Mouse (Mus musculus) erythroid progenitor cell, adult 5-6 weeks (primary cell): ENCODE results near the gene Stx16. TPM values are rescaled to one million over a fixed set of nuclear protein-coding genes. Genes with fewer than 3 reads are reported as not detected.
A peak's percentile ranks its signal among the peaks of the same experiment; 100 is the strongest.

Experiments
- ATAC-seq: replicated peaks from 2 replicates; pipeline ENCODE4 v1.8.0; 2016; ENCODE audit warnings: moderate number of reproducible peaks, mild to moderate bottlenecking, moderate TSS enrichment, inconsistent platforms; ENCODE audit not compliant: poor library complexity, low FRiP score, severe bottlenecking
- total RNA-seq, 2 experiments: library from RNA; stranded (forward) in 1 of 2; stranded (reverse) in 1 of 2; fragments of 150-400 nt in 1 of 2; fragments of 186-747, 209-891 nt in 1 of 2; gene quantifications; 2 replicates each; pipeline versions ENCODE4 v1.2.3 to v1.2.4; 2015 to 2017; ENCODE audit warnings: low replicate concordance in 2 of 2

Stx16 gene
- 9.4 and 26.8 TPM in 2 replicates for total RNA-seq (2015; ENCODE audit: low replicate concordance)
- total RNA-seq (2017; ENCODE audit: low replicate concordance): 7.8 and 13.2 TPM in 2 replicates

- ATAC-seq: peak; percentile 92
Measured at GRCm38 (mm10) chr2:174075673-174076432, at the start of gene Stx16. Gene Stx16 (plus strand): TSS chr2:174076308.

DNA sequence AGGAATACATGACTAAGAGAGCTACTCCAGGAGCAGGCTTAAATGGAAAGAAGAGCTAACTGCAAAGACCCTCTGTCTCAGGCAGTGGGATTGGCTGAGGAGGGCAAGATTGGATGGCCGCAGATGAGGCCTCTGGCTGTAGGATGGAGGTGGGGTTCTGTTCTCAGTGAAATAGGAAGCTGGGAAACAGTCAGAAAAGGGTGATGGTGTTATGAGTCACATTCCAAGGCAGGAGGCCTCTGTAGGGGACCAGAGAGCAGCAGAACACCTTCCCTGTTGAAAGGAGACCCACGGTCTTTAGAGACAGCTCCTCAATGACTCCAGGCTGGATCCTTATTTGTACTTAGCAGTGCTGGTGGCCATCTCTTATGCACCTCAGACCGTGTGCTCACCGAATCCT, 49.7 kb upstream of the Stx16 start:
- ATAC-seq: no peak

GRCm38 (mm10) chr2:174033257-174033800, 42.8 kb upstream of the Stx16 start:
- ATAC-seq: no peak

GRCm38 (mm10) chr2:174047656-174048055, 28.5 kb upstream of the Stx16 start:
- ATAC-seq: no peak

DNA sequence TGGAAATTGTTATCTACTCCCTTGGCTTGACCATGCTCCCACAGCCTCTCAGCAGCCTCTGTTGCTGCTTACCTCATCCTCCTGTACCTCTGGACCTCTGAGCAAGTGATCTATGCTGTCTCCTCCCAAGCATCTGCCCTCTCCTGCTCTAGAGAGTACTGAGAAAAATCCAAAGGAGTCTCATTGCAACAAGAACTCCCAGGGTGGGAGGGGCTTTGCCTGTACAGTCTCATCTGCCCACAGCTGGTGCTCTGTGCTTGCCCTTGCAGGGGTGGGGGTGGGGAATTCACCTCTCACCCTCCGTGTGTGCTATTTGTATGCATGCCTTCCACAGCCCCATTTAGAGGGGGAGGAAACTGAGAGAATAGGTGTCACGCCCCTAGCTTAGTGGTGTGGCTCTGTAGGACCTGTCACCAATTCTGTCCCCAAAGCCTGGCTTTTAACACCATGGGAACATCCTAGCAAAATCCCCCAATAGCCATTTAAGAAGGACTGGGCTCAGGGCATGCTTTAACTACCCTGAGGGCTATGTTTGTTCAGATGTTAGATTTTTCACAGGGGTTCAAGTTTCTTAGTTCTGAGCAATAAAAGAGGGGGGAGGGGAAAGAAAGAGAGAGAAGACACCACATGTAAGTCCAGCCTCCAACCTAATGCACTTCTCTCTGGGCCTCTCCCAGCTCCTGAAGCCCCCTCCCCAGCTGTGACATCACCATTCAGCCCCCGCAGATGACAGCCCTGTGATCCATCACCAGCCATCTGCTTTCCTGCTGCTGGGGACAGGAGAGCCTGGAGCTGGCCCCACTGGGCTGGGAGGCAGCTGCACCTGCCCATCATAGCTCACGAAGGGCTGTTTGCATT, 26.4 kb upstream of the Stx16 start:
- no peak for ATAC-seq

DNA sequence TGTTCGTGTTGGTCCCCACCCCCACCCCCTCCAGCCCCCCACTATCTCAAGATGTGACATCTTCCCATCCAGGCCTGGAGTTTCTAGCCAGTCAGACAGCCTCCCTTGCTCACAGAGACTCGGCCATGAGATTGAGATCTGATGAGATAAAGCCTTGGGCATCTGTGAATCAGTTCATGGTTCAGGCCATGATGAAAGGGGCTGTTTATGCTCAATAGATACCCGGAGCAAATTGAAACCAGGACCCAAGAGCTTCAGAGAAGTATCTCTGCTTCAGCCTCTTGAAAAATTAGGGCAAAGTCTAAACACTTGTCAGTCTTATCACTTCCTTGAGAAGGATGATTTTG, 25.8 kb upstream of the Stx16 start:
- ATAC-seq: no peak

- no peak for ATAC-seq
Measured at GRCm38 (mm10) chr2:174051081-174051481, 25.0 kb upstream of the Stx16 start.

GRCm38 (mm10) chr2:174054496-174054895, 21.6 kb upstream of the Stx16 start:
- no peak for ATAC-seq

DNA sequence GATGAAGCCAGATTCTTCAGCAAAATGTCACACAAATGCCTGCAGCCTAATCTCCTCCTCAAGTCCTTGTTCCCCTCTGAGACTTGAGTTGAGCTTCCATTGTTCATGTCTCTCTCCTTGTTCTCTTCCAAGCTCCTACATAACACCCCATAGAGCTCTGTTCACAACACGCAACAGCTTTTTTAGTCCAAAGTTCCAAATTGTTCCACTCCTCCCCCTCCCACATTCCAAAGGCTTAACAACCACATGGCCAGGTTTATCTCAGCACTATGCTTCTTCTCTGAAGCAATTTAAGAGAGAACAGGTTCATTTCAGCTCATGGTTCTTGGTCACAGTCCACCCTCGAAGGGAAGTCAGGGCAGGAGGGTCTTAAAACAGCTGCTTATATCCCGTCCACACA, 18.4 kb upstream of the Stx16 start:
- no peak for ATAC-seq

DNA sequence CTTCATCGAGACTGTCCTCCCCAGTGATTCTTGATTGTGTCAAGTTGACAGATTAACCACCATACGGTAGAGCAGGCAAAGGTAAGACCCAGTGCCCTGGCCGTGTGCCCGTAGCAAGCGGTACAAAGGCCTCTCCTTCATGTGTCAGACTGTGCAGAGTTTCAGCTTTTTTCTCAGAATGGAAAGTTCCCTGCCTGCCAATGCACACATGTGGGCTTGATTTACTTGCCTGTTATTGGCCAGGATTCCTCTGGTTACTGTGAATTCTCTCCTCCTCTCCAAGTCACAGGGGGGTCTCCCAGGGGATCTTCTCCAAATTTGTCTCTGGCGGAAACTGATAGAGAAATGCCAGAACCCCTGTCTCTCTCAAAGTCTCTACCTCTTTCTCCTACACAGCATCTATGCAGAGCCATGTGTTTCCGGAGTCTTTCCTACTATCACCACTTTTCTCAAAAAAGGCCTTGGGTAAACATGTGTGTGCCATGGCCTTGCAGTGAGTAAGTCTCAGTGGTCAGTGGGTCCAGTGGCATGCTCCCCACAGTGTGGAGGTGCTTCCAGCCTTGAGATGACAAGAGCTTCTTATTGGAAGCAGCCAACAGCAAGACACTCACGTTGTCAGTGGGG, 17.7 kb upstream of the Stx16 start:
- ATAC-seq: no peak

- ATAC-seq: no peak
Measured at GRCm38 (mm10) chr2:174059591-174060385, 16.3 kb upstream of the Stx16 start.

GRCm38 (mm10) chr2:174061219-174061618, 14.9 kb upstream of the Stx16 start:
- ATAC-seq: no peak

GRCm38 (mm10) chr2:174063074-174063473, 13.0 kb upstream of the Stx16 start:
- no peak for ATAC-seq

- no peak for ATAC-seq
Measured at GRCm38 (mm10) chr2:174063527-174064211, 12.4 kb upstream of the Stx16 start.

DNA sequence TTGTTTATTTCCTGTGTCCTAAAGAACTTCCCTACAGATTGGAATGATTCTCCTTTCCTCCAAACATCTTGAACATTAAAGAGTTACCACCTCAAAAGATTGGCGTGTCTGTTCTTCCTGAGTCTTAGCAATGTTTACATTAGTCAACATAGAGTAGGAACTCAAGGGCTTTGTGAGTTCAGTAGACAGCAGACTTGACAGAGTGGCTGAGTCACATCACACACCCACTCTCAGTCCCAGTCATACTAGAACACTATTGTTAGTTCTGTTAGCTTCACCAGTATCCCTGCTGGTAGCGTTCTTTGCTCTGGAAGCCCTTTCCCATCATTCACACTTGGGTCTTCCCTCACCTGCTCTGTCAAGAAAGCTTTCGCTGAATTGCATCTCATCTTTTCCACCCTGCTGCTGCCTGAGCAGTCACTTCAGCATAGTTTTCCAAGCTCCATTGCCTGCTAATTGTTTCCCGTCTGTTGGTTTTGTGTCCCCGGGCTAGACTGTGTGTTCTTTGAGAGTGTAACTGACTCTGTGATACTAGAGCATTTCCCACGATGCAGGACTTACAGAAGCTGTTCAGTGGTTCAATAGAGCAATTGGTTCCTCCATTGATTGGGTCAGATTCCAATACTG, 8.2 kb upstream of the Stx16 start:
- no peak for ATAC-seq

DNA sequence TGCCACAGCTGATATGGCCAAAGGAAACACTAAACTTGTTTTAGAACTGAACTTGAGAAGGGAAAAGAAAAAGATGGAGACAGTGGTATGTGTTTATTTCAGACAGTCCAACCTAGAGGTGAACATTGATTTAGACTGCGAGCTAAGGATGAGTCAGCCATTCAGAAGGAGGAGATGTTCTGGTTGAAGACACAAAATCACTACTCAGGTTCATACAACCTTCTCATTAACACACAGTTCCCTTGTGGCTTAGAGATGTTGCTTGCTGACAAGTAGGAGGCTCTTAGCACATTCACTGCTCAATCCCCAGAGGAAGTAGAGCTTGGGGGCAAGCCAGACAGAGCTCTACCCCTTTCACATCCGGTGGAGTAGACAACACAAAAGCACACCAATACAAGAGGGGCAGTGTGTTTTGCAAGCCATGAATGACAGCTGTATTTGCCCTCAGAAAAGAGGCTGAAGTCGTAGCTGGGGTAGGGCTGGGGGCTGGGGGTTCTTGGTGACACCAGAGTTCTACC, 6.5 kb upstream of the Stx16 start:
- no peak for ATAC-seq

DNA sequence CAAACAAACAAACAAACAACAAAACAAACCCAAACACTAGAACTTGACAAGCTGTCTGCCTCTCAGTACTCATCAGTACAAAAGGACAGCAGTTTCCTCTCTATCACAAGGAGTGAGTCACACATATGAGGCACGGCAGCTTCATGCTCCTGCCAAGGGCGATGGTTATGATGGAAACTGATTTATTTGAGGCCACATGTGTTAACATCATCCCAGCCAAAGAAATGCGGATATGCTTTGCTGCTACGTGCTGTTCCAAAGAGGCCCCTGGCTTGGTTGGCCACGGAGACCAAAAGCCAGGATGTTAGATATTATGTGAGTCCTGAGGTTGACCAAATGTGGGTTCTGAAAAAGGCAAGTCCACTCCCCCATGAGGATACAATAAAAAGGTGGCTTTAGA, 4.7 kb upstream of the Stx16 start:
- ATAC-seq: no peak

DNA sequence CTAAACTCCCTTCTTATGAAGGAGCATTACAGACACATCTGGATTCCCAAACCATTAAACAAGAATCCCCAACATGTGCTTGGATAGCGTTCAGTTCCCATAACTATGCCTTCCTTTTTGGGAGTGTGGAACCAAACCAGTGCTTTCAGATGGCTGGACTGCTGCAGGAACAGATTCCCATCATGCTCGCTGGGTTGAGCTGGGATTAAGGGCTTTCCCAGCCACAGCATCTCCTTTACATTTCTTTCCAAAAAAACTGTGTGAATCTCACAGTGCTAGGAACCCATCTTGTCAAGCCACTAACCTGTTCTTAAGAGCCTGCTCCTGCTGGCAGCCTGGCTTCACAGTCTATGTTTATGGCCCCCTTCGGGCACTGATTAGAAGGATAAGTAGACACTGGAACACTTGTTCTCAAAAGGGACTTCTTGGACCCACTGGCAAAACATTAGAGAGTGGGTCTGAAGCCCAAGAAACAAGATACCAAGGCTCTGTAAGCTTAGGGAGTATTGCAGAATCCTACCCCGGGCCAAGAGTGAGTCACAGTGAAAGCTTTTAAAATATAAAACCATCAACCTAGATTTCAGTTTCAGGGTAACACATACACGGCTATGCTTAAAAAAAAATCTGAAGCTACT, 2.8 kb upstream of the Stx16 start:
- ATAC-seq: no peak
